Mouse (Mus musculus) spleen, postnatal 0 days (tissue): ENCODE data around the gene Banp. TPM values are rescaled to one million over a fixed set of nuclear protein-coding genes. Genes with fewer than 3 reads are reported as not detected.

Experiments used
- polyA plus RNA-seq: library from polyadenylated mRNA; unstranded; fragments of >200 nt; fragmentation: Nextera tagmentation; extraction: Ambion mirVana; gene quantifications from 2 replicates; pipeline ENCODE4 v1.2.1, GENCODE M21; 2015

Gene Banp
- polyA plus RNA-seq: 16.1 and 18.2 TPM in 2 replicates

DNA sequence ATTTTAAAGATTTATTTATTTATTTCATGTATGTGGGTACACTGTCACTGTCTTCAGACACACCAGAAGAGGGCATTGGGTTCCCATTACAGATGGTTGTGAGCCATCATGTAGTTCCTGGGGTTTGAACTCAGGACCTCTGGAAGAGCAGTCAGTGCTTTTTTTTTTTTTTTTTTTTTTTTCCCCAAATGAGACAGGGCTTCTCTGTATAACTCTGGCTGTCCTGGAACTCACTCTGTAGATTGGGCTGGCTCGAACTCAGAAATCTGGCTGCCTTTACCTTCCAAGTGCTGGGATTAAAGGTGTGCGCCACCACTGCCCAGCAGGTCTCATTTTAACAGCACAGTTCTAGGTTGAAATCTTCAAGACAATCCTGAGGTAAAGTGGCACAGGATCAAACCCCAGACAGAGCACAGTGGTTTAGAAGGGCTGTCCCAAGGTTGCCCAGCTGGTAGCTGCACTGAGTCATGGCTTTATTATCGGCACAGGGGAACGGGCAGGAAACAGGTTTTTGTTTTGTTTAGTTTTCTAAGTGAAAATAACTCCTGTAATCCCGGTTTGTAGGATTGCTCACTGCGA lies at the start of gene Banp:
Gene Banp (plus strand): TSS at position 529 of the 579 bp plus-strand sequence.

DNA sequence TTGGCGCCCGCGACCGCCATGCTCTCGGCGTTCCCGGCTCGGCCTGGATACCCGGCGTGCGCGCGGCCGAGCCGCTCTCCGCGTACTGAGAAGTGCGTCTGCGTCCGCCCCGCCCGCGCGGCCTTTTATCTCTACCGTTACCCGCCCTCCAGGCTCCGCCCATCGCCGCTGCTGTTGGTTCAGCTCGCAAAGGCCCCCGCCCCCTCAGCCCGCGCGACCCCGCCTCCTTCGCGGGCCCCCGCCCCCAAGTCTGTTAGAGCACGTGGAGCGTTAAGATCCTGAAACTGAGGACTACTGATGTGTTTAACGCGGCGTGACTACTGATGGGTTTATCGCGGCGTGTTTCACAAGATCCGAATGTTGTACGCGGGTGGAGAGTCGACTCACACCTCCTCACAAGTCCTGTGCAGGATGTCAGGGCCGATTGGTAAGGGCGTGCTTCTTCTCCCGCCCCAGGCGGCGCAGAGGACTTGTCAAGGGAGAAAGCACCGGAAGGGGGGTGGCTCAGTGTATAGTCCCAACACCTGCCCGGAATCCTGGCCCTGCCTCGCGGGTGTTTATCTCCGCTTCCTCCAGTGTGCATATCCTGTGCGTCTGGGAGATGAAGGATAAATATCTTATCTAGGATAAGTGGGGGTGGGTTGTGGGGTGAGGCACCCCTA lies 41.8 kb upstream of the Banp start, which contains the start of gene Slc7a5:
Gene Slc7a5 (minus strand): TSS at position 108 of the 662 bp plus-strand sequence.

GRCm38 (mm10) chr8:121944831-121945230 lies 4.7 kb upstream of the Banp start, which contains the start of gene Car5a:
Gene Car5a (minus strand): TSS chr8:121944904.

Other genes starting within 250 kb of the Banp start
- 0.34 and 0.52 TPM in 2 replicates for gene Jph3, start 220.1 kb upstream of the Banp start, polyA plus RNA-seq
- 18.8 and 19.2 TPM in 2 replicates for gene Klhdc4, start 120.2 kb upstream of the Banp start, polyA plus RNA-seq
- gene Slc7a5, start 42.1 kb upstream of the Banp start, polyA plus RNA-seq: 28.1 and 29.0 TPM in 2 replicates
- gene Car5a, start 4.8 kb upstream of the Banp start, polyA plus RNA-seq: 0.22 TPM in 1 of 2 replicates, not detected in the other